Mouse (Mus musculus): ENCODE data around the gene Igsf9.

Gene Igsf9

DNA sequence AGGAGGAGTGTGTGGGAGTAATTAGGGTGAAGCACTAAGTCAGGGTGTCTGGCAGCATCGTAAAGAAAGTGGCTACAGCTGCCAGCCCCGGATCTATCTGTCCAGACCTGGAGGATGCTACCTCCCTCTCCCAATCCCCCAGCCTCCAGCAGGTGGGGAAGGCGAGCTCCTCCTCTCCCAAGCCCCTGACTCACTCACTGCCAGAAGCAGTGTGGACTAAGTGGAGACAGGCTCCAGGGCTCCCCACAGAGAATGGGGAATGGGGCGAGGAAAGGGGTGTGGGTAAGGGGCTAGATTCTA is 1.7 kb downstream of the Igsf9 start:
- TF ChIP-seq GATA4 (IDR thresholded peaks at IDR 0.05; ENCODE audit: insufficient replicate concordance, low read length) = no peak

DNA sequence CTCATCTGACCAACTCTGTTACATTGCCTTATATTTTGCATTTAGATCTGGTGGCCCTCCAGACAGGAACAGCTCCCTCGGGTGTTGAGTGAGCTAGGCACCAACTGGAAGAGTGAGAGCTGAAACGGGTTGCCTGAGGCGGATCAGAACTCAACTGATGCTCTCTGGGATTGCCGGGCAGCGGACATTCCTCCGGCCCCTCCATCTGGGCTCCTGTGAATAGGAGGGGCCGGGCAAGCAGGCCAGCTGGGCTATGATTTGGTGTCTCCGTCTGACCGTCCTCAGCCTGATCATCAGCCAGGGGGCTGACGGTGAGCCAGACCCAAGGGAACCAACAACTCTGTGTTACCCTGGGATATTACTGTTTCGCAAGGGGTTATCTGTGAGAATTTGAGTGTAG is 2.6 kb downstream of the Igsf9 start:
- TF ChIP-seq GATA4 (IDR thresholded peaks at IDR 0.05; ENCODE audit: insufficient replicate concordance, low read length) = no peak

DNA sequence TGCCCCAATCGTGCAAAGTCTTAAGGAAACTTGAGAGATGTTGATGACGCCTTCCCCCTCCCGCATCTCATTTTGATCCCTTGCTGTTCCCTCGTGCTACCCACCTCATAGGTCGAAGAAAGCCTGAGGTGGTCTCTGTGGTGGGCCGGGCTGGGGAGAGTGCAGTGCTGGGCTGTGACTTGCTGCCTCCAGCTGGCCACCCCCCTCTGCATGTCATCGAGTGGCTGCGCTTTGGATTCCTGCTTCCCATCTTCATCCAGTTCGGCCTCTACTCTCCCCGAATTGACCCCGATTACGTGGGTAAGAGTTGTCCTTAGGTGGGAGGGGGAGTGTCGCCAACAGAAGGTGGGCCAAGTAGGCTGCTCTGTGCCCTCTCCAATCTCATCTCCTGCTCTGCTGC is 3.1 kb downstream of the Igsf9 start:
- no peak for TF ChIP-seq GATA4 (IDR thresholded peaks at IDR 0.05; ENCODE audit: insufficient replicate concordance, low read length)

DNA sequence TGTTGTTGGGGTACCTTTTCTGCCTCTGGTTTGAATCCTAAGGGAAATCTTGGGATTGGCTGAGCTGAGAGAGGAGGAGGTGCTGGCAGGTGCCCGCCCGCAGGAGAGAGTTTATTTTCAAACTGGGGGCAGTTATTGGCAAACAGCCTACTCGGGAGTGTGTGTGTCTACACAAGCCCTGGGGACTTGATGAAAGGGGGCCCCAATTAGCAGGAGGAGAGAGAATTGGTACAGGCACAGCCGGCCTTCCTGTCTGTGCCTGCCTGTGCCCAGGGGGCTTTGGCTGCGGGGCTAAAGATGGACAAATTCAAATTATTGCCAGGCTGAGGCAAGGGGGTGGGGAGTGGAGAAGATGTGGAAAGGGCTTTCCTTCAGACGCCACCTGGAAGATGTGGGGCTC is 4.2 kb downstream of the Igsf9 start:
- no peak for TF ChIP-seq GATA4 (IDR thresholded peaks at IDR 0.05; ENCODE audit: insufficient replicate concordance, low read length)

DNA sequence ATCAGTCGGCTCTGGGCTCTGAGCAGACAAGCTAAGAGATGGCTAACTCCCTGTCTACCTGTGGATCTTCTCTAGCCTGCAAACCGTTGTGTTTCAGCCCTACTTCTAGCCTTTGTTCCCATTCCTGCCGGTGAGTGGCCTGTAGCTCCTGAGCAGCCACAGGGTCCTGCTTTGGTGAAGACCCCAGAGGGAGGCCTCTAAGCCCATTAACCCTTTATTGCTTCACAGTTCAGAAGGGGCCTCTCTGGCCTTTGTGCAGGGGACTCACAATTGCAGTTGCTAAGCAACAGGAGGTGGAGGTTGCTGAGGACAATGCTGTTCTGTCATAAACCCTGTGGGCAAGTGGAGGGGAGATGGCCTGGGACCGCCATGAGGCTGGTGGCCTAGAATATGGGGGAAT is 4.6 kb downstream of the Igsf9 start:
- no peak for TF ChIP-seq GATA4 (IDR thresholded peaks at IDR 0.05; ENCODE audit: insufficient replicate concordance, low read length)

DNA sequence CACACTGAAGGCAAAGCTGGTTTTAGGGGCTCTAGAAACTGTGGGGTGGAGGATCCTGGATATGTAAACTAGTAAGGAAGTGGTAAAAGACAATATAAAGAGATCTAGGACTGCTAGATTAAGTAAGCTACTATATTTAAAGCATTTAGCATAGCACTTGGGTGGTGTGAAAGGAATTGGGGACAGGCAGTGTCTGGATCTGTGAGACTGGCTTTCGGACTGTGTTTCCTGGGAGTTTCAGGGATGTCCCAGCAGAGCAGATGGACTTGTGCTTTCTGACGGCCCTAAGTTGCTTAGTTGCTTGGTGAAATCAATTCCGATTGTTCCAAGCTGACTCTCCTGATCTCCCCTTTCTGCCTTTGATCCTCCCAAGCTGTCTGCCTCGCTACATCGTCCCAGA is 5.1 kb downstream of the Igsf9 start:
- no peak for TF ChIP-seq GATA4 (IDR thresholded peaks at IDR 0.05; ENCODE audit: insufficient replicate concordance, low read length)

DNA sequence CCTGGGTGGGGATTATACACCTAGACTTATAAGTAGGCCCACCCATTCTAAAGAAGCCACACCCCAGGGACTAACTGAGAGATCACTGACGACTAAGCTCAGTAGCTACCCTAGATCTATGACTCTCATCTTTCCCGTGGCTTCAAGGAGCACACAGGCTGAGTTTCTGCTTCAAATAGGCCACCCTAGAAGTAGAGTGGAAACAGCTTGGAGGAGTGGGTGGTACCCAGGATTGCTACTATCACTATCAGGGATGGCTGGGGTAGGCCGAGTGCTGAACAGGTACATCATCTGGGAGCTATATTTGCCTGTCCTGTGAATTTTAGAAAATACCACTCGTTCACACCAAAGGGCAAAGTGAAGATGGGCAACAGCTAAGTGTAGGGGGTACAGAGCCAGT is 6.3 kb downstream of the Igsf9 start:
- TF ChIP-seq GATA4 (IDR thresholded peaks at IDR 0.05; ENCODE audit: insufficient replicate concordance, low read length) = no peak

DNA sequence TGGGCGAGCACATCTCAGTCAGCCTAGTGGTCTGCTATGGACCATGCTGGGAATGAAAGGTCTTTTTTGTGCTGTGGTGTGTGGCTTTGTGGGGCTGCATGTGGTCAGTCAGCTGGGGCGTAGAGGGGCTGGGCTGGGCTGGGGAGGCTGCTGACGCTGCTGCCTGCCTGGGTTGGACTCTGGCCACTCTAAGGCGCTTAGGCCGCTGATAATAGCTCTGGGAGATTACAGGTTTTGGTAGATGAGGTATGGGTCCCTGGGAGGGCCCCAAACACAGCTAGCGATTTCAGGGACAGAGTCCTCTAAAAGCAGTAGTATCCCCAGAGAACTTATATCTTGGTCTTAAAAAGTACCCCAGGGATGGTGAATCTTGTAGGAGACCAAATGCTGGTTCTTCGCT is 7.2 kb downstream of the Igsf9 start:
- TF ChIP-seq GATA4 (IDR thresholded peaks at IDR 0.05; ENCODE audit: insufficient replicate concordance, low read length) = no peak

DNA sequence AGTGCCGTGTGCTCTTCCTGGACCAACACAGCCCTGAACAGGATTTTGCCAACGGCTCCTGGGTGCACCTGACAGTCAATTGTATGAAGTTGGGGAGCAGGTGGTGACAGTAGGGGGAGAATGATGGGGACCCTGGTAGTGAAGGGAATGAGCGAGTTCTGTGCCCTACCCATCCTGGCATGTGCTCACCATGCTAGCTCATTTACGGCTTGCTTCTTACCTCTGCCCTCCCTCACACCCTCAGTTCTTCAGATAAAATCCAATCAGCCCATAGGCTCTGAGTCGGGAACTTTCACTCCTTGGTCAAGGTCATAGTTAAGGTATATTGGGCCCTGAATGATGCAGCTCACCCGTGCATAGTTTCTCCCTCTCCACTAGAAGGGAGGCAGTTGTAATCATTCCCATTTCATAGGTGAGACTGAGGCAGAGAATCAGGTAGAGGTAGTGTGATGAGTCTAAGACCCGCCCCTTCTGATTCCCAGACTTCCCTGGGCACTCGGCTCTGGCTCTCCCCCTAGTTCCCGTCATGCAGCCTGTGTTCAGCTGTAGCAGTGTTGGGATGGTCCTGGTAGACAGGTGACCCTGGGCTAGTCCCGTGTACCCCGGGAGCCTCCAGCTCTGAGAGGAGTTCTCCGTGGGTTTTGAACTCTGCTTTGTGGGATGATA is 8.1 kb downstream of the Igsf9 start:
- TF ChIP-seq GATA4 (IDR thresholded peaks at IDR 0.05; ENCODE audit: insufficient replicate concordance, low read length) = no peak

DNA sequence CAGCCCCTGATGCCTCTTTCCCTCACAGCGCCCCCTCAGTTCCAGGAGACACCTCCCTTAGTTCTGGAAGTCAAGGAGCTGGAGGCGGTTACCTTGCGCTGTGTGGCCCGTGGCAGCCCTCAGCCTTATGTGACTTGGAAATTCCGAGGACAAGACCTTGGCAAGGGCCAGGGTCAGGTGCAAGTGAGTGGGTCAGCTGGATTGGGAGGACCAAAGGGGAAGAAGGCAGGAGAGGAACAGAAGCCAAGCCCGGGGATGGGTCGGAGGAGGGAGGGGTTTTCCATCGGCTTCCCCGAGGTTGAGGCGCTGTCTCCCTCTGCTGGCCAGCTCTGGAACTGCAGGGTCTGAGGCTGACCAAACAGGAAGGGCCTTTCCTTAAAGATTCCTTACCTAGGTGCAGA is 8.7 kb downstream of the Igsf9 start:
- no peak for TF ChIP-seq GATA4 (IDR thresholded peaks at IDR 0.05; ENCODE audit: insufficient replicate concordance, low read length)

DNA sequence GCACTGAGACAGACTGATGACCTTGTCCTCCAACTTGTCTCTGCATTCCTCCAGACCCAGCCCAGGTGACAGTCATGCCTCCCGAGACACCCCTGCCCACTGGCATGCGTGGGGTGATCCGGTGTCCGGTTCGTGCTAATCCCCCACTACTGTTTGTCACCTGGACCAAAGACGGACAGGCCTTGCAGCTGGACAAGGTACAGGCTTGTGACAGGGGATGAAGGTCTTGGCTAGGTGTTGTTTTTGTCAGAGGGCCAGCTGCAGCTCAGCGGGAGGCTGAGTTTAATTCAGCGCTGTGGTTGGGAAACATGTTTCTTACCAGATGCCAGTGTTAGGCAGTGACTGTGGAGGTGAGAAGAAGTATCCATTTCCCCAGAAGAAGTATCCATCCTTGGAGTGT is 10.5 kb downstream of the Igsf9 start:
- TF ChIP-seq GATA4 (IDR thresholded peaks at IDR 0.05; ENCODE audit: insufficient replicate concordance, low read length) = no peak

DNA sequence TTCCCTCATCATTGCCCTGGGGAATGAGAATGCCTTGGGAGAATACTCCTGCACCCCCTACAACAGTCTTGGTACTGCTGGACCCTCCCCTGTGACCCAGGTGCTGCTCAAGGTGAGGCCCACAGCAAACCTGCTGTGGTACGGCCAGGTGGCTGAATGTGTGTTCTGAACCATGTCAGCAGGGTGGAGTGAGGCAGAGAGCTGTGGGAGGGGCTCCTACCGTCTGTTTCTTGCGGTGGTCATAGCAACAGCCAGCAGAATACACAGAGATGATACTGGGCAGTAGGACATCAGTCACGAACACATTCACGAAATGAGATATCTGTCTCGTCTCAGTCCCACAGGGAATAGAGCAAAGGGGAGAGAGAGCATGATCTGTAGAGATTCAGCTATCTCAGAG is 11.9 kb downstream of the Igsf9 start:
- no peak for TF ChIP-seq GATA4 (IDR thresholded peaks at IDR 0.05; ENCODE audit: insufficient replicate concordance, low read length)

DNA sequence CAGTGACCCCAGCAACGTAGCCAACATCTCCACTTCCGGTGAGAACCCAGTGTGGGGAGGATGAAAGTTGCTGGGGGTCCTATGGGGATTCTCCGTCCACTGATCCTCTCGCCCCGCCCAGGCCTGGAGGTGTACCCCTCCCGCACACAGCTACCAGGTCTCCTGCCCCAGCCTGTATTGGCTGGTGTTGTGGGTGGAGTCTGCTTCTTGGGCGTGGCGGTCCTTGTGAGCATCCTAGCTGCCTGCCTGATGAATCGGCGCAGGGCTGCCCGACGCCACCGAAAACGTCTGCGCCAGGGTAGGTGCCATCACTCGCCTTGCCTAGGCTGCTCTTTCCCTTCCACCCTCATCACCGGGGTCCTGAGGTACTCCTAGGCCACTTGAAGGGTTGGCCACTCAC is 14.4 kb downstream of the Igsf9 start:
- TF ChIP-seq GATA4 (IDR thresholded peaks at IDR 0.05; ENCODE audit: insufficient replicate concordance, low read length) = no peak

DNA sequence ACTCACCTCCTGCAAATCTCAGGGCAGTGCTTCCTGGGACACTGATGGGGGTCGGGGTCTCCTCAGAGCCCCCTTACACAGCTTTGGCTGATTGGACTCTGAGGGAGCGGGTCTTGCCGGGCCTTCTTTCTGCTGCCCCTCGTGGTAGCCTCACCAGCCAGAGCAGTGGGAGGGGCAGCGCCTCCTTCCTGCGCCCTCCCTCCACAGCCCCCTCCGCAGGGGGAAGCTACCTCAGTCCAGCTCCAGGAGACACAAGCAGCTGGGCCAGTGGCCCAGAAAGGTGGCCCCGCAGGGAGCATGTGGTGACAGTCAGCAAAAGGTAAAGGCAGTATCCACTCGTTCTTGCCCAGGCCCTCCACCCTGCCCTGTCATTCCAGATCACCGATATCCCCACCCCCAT is 15.8 kb downstream of the Igsf9 start:
- TF ChIP-seq GATA4 (IDR thresholded peaks at IDR 0.05; ENCODE audit: insufficient replicate concordance, low read length) = no peak

DNA sequence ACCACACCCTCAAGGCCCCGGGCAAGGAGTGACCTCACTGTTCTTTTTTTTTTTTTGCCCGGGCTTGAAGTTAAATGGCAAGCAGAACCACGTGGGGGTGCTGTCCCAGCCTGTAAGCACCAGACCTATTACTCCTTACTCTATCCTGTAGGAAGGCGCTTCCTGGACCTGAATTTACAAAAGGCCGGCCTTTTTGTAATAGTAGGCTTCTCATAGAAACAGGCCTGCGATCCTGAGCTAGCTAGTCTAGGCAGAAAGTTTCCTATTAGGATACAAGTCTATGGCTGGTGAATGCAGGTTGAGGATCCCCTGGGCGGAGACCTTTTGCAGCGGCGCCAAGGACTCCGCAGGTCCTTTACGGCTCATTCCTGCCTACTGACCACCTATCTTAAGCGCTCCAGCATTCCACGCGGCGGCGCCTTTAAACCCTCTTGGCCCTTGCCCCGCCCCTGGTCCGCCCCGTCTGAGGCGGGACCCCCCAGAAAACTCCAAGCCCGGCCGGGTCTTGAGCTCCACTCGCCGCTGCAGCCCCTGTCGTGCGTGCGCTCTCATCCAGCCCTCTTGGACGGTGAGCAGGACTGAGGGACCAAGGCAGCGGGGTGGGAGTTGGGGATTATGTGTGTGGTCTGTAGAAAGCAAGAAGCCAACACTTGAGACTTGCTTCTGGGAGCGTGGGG is 18.3 kb downstream of the Igsf9 start, which contains the start of gene Tagln2:
Tagln2 (plus strand) TSS at position 283 of the 677 bp plus-strand sequence.
- peak; percentile 48; the same call in 1 of the 2 replicates for TF ChIP-seq GATA4 (IDR thresholded peaks at IDR 0.05; ENCODE audit: insufficient replicate concordance, low read length)

DNA sequence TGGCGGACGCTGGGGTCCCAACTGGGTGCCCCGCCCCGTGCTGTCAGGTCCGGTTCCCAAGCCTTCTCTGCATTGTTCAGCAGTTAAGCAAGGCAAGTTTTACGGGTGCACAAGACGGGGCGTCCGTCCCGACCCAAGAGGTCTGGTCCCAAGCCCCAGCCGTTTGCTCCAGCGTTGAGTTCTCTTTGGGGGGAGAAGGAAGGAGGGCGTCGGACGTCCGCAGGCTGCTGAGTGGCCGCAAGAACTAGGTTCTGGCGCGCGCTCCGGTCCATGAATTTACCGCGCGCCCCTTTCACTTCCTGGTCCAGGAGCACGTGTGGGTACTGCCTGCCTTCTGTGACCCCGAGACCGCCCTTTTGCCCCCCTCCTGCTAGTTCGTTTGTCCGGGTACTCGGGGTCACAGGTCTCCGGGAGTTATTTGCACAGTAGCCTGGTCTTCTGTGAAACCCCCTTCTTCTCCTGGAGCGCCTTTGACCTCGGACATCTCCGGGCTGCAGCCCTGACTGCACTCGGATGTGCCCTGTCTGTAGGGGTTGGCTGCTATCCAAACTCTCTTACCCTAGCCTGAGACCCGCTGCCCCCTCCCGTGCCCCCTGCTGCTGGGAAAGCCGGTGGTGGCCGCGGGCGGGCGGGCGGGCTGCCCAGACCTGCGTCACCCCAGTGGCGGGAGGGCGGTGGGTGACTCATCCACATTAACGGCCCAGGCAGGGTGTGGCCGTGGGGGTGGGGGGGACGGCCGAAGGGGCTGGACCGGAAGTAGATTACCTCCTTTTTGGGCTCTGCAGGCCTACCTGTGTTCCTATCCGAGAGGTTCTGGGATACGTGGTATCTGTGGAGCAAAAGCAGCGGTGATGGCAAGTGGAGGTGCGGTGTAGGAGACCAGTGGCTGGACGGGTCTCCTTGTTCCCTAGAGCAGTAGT is 19.1 kb downstream of the Igsf9 start:
- no peak for TF ChIP-seq GATA4 (IDR thresholded peaks at IDR 0.05; ENCODE audit: insufficient replicate concordance, low read length)

Data from liver, adult (tissue).